ENCODE assay signal across 9 mouse cellular contexts in the genomic region with DNA sequence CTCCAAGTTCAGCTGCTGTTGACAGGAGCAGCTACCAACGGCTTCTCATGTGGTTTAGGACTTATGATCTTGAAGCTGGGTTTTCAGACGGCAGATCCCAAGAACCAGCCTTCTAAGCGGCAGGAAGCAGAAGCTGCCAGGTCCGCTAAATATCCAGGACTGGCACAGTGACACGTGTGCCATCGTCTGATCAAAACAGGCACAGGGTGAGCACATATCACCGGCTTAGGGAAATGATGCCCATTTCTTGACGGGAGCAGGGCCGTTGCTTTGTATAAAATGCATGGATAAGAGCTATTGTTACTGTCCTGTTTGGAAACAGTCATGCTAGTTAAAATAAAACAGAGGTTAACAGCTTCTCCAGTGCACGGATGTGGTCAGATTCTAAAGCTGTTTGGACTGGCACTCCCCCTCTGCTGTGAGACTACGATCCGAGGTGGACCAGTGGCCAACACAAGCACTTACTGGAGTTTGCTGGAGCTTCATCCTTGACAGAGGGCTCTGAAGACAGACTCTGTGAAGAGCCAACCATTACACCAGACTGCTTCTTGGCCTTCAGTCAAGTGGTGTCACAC. TPM values are rescaled to one million over a fixed set of nuclear protein-coding genes. Genes with fewer than 3 reads are reported as not detected.
DNase-seq lines count a peak whose midpoint lies in the region; ATAC-seq and TF ChIP-seq lines count a peak whose summit lies in the region.
"Had no signal": no experiment of that assay in that cellular context is flagged by ENCODE, and none has a peak within 500 bp of the region (broad histone marks: within the 10 kb centered on the region; RNA-seq: fewer than 3 reads in every experiment).

No protein-coding gene starts in this region.

- peak overlapping the region; percentile 41 for H3K27ac ChIP-seq in kidney, adult 2 months (ENCODE audit: insufficient read depth, low read depth, low read length)
- H3K27ac ChIP-seq in embryonic facial prominence, embryonic 15.5 days (replicated peaks): 0 out of 2 replicates have a peak overlapping the region, but pooled peaks have one; percentile 48
- H3K27ac ChIP-seq in kidney, embryonic 15.5 days: peak overlapping the region; percentile 75

- H3K27me3 ChIP-seq in kidney, adult 2 months (replicated peaks; ENCODE audit: control insufficient read depth, insufficient read depth, low read length): no peaks in the 10 kb centered on the region
- H3K27me3 ChIP-seq in embryonic facial prominence, embryonic 15.5 days: no peaks in the 10 kb centered on the region
- H3K27me3 ChIP-seq in kidney, embryonic 15.5 days: no peaks in the 10 kb centered on the region

- WGBS in kidney, adult 2 months: 13% methylated on average over 12 of the region's 12 CpGs
- WGBS in embryonic facial prominence, embryonic 15.5 days: 44% methylated on average over 12 of the region's 12 CpGs
- WGBS in kidney, embryonic 15.5 days: 29% methylated on average over 12 of the region's 12 CpGs

- no peaks in the 10 kb centered on the region for H3K9me3 ChIP-seq in embryonic facial prominence, embryonic 15.5 days (replicated peaks)
- no peaks in the 10 kb centered on the region for H3K9me3 ChIP-seq in kidney, embryonic 15.5 days (replicated peaks)

- no peak overlapping the region for H3K9ac ChIP-seq in embryonic facial prominence, embryonic 15.5 days
- H3K9ac ChIP-seq in kidney, embryonic 15.5 days: no peak overlapping the region

- H3K36me3 ChIP-seq in kidney, adult 2 months (ENCODE audit: control insufficient read depth, insufficient read depth, low read length): no peaks in the 10 kb centered on the region
- peaks cover 20% of the 10 kb centered on the region for H3K36me3 ChIP-seq in embryonic facial prominence, embryonic 15.5 days
- peaks cover 25% of the 10 kb centered on the region for H3K36me3 ChIP-seq in kidney, embryonic 15.5 days

- no peaks in the 10 kb centered on the region; the same call in 1 of the 2 replicates for H3K4me1 ChIP-seq in kidney, adult 2 months (ENCODE audit: control insufficient read depth, insufficient read depth, low read length)
- H3K4me1 ChIP-seq in embryonic facial prominence, embryonic 15.5 days: 0 out of 2 replicates have a peak, but pooled peaks cover 6% of the 10 kb centered on the region
- peaks cover 13% of the 10 kb centered on the region for H3K4me1 ChIP-seq in kidney, embryonic 15.5 days

- DNase-seq in kidney, adult 2 months: peak; percentile 56
- DNase-seq in kidney, postnatal 14 days: no peak
- peak; percentile 17 to 34 for DNase-seq in natural killer cell, adult 2 months (ENCODE audit: low spot score in 2 of 2)
- no peak for DNase-seq in layer of hippocampus, adult 11-12 months (ENCODE audit: low spot score)
- DNase-seq in ovary, adult 18-20 months (ENCODE audit: low spot score): no peak
- no peak for DNase-seq in embryo, embryonic 11 days

- peak overlapping the region; percentile 52 for H3K4me2 ChIP-seq in embryonic facial prominence, embryonic 15.5 days (replicated peaks)
- peak overlapping the region; percentile 65 for H3K4me2 ChIP-seq in kidney, embryonic 15.5 days

- TF ChIP-seq CTCF in kidney, adult 2 months (conservative IDR thresholded peaks at IDR 0.05; ENCODE audit: insufficient read depth, insufficient read length, low read depth, low read length): no peak

- TF ChIP-seq POLR2A in kidney, adult 2 months (IDR thresholded peaks at IDR 0.05; ENCODE audit: low read depth, low read length): no peak

- peak overlapping the region; percentile 5 for H3K4me3 ChIP-seq in kidney, adult 2 months (ENCODE audit: insufficient read depth, low read depth, low read length)
- peak overlapping the region; percentile 32 for H3K4me3 ChIP-seq in embryonic facial prominence, embryonic 15.5 days (replicated peaks)
- H3K4me3 ChIP-seq in kidney, embryonic 15.5 days (replicated peaks): peak overlapping the region; percentile 39
- H3K4me3 ChIP-seq: myocyte had no signal

- ATAC-seq in embryonic facial prominence, embryonic 15.5 days (ENCODE audit: insufficient number of reproducible peaks, low FRiP score, low TSS enrichment, low read depth): 0 out of 2 replicates have a peak, but pooled peaks have one; percentile 17
- ATAC-seq in kidney, embryonic 15.5 days (replicated peaks; ENCODE audit: low FRiP score): peak; percentile 49

RNA-seq across cellular contexts. Expression of a gene that starts 17.6 kb away (rescaled TPM):
- 34.1 and 39.8 TPM in 2 replicates for polyA plus RNA-seq in kidney, adult 2 months (2012; rRNA removed)
- 387 and 414 TPM in 2 replicates for polyA plus RNA-seq in embryonic facial prominence, embryonic 15.5 days (2015; fragmentation: Nextera tagmentation; extraction: Ambion mirVana)
- polyA plus RNA-seq in kidney, embryonic 15.5 days (2015; fragmentation: Nextera tagmentation; extraction: Ambion mirVana): 354 and 393 TPM in 2 replicates

RNA-seq across cellular contexts. Expression of a gene that starts 38.5 kb away (rescaled TPM):
- 1,334 and 1,388 TPM in 2 replicates for polyA plus RNA-seq in kidney, adult 2 months (2012; rRNA removed)
- polyA plus RNA-seq in embryonic facial prominence, embryonic 15.5 days (2015; fragmentation: Nextera tagmentation; extraction: Ambion mirVana): 948 and 971 TPM in 2 replicates
- polyA plus RNA-seq in kidney, embryonic 15.5 days (2015; fragmentation: Nextera tagmentation; extraction: Ambion mirVana): 899 and 957 TPM in 2 replicates

Comparison
In these comparisons a context has a peak if more than half of its experiments do, and no peak if none do; other contexts are left out.
1. DNase-seq: peak in kidney, adult 2 months (single experiment) and natural killer cell, adult 2 months (2 of 2); none in kidney, postnatal 14 days (single experiment), layer of hippocampus, adult 11-12 months (single experiment), ovary, adult 18-20 months (single experiment) and embryo, embryonic 11 days (single experiment).
2. Peak in every context shown above with its lines, with median percentiles within 50 percentile points of each other: H3K27ac ChIP-seq and H3K4me3 ChIP-seq.